Mouse (Mus musculus) embryonic facial prominence, embryonic 12.5 days (tissue): Measurements from ENCODE around the gene Ggps1. TPM values are rescaled to one million over a fixed set of nuclear protein-coding genes. Genes with fewer than 3 reads are reported as not detected.

ENCODE experiments used
- ATAC-seq: fragments of 200-750 bp; cut with Nextera tagmentation; 2 replicates; pipeline ENCODE4 v1.8.0; 2017; ENCODE audit not compliant: insufficient number of reproducible peaks, insufficient read depth, low FRiP score, low TSS enrichment
- H3K27ac ChIP-seq: fragments of 300-500 bp; sonication (generic); 2 replicates; pipeline ENCODE4 v1.5.1; 2016; ENCODE audit warnings: mild to moderate bottlenecking
- H3K27me3 ChIP-seq: fragments of 300-500 bp; sonication (generic); 2 replicates; pipeline ENCODE4 v1.6.1; 2016; ENCODE audit warnings: mild to moderate bottlenecking, moderate library complexity
- H3K36me3 ChIP-seq: fragments of 300-500 bp; sonication (generic); 2 replicates; pipeline ENCODE4 v1.6.1; 2016; ENCODE audit warnings: mild to moderate bottlenecking
- H3K4me1 ChIP-seq: fragments of 300-500 bp; sonication (generic); 2 replicates; pipeline ENCODE4 v1.6.1; 2016
- H3K4me2 ChIP-seq: fragments of 300-500 bp; sonication (generic); replicated peaks from 2 replicates; pipeline ENCODE4 v1.6.1; 2016; ENCODE audit warnings: mild to moderate bottlenecking, moderate library complexity
- H3K4me3 ChIP-seq: fragments of 300-500 bp; sonication (generic); 2 replicates; pipeline ENCODE4 v1.5.1; 2016; ENCODE audit warnings: mild to moderate bottlenecking
- H3K9ac ChIP-seq: fragments of 300-500 bp; sonication (generic); 2 replicates; pipeline ENCODE4 v1.6.1; 2016; ENCODE audit warnings: mild to moderate bottlenecking, moderate library complexity
- H3K9me3 ChIP-seq: fragments of 300-500 bp; sonication (generic); 2 replicates; pipeline ENCODE4 v1.6.1; 2016; ENCODE audit warnings: mild to moderate bottlenecking, moderate library complexity
- WGBS: fragments of 180-500 bp; shearing (Covaris S2); methylation state at CpG from one replicate; pipeline ENCODE4 v1.1.7; 2016; 5-methylcytosine and 5-hydroxymethylcytosine counted together
- polyA plus RNA-seq: library from polyadenylated mRNA; unstranded; fragments of >200 nt; fragmentation: Nextera tagmentation; extraction: Ambion mirVana; gene quantifications from 2 replicates; pipeline ENCODE4 v1.2.1, GENCODE M21; 2016

The Ggps1 gene
- polyA plus RNA-seq, 1 experiment from 2014 or later, result 64.0 TPM

DNA sequence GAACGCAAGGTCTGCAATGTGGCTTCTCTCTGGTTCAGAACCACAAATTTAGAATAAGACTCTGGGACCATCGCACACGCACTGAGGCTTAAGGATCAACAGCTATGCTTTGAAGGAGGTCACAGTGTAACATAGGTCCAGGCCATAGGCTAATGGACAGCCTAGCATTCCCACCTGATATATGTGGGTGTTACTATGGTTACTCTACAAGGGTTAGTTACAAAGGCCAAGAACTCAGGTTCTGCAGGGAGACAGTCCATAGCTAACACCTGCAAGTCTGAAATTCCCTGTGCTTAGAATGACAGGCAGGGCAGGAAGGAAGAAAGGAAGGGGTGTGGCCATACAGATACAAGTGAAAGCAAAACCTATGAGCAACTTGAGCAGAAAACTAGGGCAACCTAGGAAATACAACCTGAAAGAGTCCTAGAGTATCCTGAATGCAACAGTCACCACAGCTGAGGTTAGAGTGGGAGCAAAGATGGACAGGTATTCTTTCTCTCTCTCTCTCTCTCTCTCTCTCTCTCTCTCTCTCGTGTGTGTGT, 51.8 kb downstream of the Ggps1 start:
- ATAC-seq, result no peak
- Histone ChIP-seq H3K4me1 (no peaks in the 10 kb centered on the region), H3K9me3 (no peaks in the 10 kb centered on the region), H3K27ac (no peak overlapping the region), H3K4me3 (no peak overlapping the region), H3K9ac (no peak overlapping the region), H3K27me3 (no peaks in the 10 kb centered on the region), H3K4me2 (no peak overlapping the region), H3K36me3 (peaks cover 47% of the 10 kb centered on the region)
- 91% methylated on average over 4 of the region's 4 CpGs for WGBS

DNA sequence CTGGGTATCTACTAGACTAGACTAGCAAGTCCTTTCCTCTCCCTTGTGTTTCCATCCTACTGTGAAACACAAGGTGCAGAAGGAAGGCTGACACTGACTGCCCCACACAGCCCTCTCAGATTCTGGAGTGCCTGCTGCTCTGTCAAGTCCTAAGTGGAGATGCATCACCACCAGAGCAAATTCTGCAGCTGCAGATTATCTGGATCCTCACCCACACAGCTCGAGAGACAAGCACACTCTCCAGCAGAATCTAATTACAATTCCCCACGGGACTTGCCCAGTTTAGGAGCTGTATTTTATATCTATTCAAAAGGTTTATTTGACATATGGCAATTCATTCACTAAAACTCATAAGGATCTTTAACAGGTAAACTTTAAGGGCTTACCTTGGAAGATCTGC, 57.2 kb downstream of the Ggps1 start:
- Histone ChIP-seq H3K9me3 (no peaks in the 10 kb centered on the region), H3K36me3 (peaks cover 38% of the 10 kb centered on the region), H3K4me3 (no peak overlapping the region), H3K9ac (no peak overlapping the region), H3K4me2 (no peak overlapping the region), H3K27me3 (no peaks in the 10 kb centered on the region), H3K4me1 (no peaks in the 10 kb centered on the region), H3K27ac (no peak overlapping the region)
- ATAC-seq, result no peak
- WGBS, result 68% methylated on average over 2 of the region's 2 CpGs

- H3K4me3 ChIP-seq, result no peak overlapping the region
- H3K4me2 ChIP-seq, result no peak overlapping the region
- no peaks in the 10 kb centered on the region for H3K4me1 ChIP-seq
- H3K27me3 ChIP-seq, result no peaks in the 10 kb centered on the region
- no peak overlapping the region for H3K9ac ChIP-seq
- no peak for ATAC-seq
- 92% methylated on average over 5 of the region's 5 CpGs for WGBS
- H3K27ac ChIP-seq, result no peak overlapping the region
- H3K36me3 ChIP-seq, result peaks cover 46% of the 10 kb centered on the region
- H3K9me3 ChIP-seq, result no peaks in the 10 kb centered on the region
Observed at GRCm38 (mm10) chr13:14004999-14005398, 58.3 kb downstream of the Ggps1 start.

GRCm38 (mm10) chr13:14004086-14004485, 59.2 kb downstream of the Ggps1 start:
- Histone ChIP-seq H3K9ac (no peak overlapping the region), H3K4me3 (no peak overlapping the region), H3K4me1 (no peaks in the 10 kb centered on the region), H3K4me2 (no peak overlapping the region), H3K27me3 (no peaks in the 10 kb centered on the region), H3K9me3 (no peaks in the 10 kb centered on the region), H3K27ac (no peak overlapping the region), H3K36me3 (peaks cover 50% of the 10 kb centered on the region)
- ATAC-seq, result no peak
- WGBS, result 82% methylated on average over 4 of the region's 4 CpGs

DNA sequence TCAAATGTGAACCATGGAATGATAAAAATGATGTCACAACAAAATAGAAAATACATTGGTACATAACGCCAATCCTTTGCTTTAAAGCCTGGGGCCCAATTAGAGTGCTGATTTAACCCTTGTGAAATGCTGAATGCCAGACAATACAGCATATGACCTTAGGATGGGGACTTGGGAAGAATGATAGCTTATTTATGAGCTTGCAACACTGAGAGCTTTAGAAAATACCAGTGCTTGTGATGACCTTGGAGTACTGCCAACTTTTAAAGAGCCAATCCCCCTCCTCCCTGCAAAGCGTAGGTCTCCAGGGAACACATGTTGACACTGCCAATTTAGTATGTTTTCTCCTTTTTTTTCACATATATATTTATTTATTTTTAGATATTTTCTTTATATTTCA, 60.6 kb downstream of the Ggps1 start:
- no peak overlapping the region for H3K27ac ChIP-seq
- ATAC-seq, result no peak
- no peak overlapping the region for H3K9ac ChIP-seq
- peaks cover 60% of the 10 kb centered on the region for H3K36me3 ChIP-seq
- H3K9me3 ChIP-seq, result no peaks in the 10 kb centered on the region
- H3K4me3 ChIP-seq, result no peak overlapping the region
- 75% methylated on average over 2 of the region's 2 CpGs for WGBS
- H3K27me3 ChIP-seq, result no peaks in the 10 kb centered on the region
- H3K4me1 ChIP-seq, result no peaks in the 10 kb centered on the region
- no peak overlapping the region for H3K4me2 ChIP-seq

Other genes starting within 250 kb of the Ggps1 start
- 44.7 and 45.6 TPM in 2 replicates for gene B3galnt2, start 109.0 kb downstream of the Ggps1 start, polyA plus RNA-seq
- 61.3 and 66.6 TPM in 2 replicates for gene Tbce, start 23.9 kb downstream of the Ggps1 start, polyA plus RNA-seq
- gene Arid4b, start 256 bp downstream of the Ggps1 start, polyA plus RNA-seq, result 95.2 and 96.5 TPM in 2 replicates